Mouse (Mus musculus): ENCODE results near the gene Hp1bp3. TPM values are rescaled to one million over a fixed set of nuclear protein-coding genes. Genes with fewer than 3 reads are reported as not detected.
A peak's percentile ranks its signal among the peaks of the same experiment; 100 is the strongest.

The Hp1bp3 gene
- polyA plus RNA-seq, 1 experiment from 2014 or later = 133 TPM

DNA sequence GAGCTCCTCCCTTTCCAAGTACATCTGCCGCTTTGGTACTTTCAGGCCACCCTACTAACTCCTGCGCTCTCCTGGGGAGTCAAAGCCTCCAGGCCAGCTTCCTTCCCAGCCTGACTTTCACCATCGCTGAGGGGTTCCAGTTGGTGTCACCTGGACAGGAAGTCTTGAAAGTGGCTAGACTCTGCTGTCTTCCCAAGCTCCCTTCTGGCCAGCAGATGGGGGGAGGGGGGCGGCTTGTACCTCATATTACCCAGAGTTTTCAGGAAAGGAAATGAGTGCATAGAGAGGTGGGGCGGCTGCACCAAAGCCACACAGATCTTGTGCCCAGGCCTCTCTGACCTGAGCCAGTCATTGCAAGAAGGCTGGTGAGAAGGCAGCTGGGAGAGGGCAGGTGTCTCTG lies 36.1 kb downstream of the Hp1bp3 start:
- no peaks in the 10 kb centered on the region for H3K79me2 ChIP-seq (ENCODE audit: inconsistent target)
- no peaks in the 10 kb centered on the region for H3K36me3 ChIP-seq (ENCODE audit: inconsistent target)
- no peak overlapping the region for H3K4me3 ChIP-seq (ENCODE audit: inconsistent target)
- WGBS (ENCODE audit: missing documents) = 23% methylated on average over 4 of the region's 5 CpGs
- H3K27ac ChIP-seq = no peak overlapping the region

DNA sequence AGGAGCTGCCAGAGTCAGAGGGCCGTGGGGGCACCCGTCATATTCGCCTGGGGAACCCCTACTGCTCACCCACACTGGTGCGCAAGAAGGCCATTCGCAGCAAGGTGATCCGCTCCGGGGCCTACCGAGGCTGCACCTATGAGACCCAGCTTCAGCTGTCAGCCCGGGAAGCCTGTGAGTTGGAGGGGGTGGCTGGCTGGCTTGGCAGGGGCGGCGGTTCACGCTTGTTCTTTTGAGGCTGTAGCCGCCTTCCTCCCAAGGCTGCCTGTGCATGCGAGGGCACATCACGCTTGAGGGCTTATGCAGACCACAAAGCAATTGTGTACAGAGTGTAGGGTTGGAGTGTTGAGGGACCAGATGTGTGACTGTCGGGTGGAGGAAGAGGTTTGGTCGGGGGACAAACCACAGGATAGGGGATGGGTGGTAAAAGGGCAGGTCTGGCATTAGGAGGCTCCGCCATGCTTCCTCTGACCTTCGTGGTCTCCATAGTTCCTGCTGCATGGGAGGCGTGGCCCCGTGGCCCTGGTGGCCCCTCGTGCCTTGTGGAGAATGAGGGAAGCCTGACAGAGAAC lies 41.1 kb downstream of the Hp1bp3 start:
- WGBS (ENCODE audit: missing documents) = 33% methylated on average over 22 of the region's 22 CpGs
- H3K4me3 ChIP-seq (ENCODE audit: inconsistent target) = no peak overlapping the region
- H3K27ac ChIP-seq = no peak overlapping the region
- no peaks in the 10 kb centered on the region for H3K79me2 ChIP-seq (ENCODE audit: inconsistent target)
- H3K36me3 ChIP-seq (ENCODE audit: inconsistent target) = no peaks in the 10 kb centered on the region

DNA sequence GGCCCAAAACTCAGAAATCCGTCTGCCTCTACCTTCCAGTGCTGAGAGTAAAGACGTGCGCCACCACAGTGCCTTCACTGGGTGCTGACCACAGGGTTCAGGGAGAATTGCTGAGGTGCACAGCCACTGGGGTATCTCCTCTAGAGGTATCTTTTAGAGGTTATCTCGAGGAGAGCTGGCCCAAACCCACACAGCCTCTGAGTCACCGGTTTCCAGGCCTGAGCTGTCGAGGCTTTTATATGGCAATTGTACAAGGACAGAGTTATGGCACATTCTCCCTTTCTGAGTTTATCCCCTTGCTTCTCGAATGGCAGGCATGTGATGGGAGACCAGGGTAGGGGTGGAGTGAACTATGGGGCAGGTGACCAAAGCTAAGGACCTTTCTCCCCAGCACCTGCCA lies 42.6 kb downstream of the Hp1bp3 start:
- Histone ChIP-seq H3K36me3 (ENCODE audit: inconsistent target) (no peaks in the 10 kb centered on the region), H3K27ac (no peak overlapping the region)
- 72% methylated on average over 7 of the region's 7 CpGs for WGBS (ENCODE audit: missing documents)

DNA sequence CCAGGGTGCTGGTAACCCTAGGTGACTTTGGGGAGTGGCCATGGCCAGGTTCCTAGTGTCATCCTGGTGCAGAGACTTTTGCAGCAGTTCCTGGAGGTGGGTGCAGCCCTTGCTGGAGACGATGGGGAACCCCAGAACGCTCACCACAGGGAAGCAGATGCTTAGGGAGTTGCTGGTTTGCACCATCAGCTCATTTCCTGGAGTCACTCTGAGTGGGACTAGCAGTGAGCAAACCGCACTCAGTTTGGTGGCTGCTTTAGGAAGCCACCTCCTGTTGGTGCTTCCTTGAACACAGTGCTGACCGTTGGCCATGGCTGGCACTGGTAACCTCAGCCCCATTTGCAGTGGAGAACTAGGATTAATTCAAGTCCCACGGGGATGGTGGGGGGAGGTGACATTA lies 43.4 kb downstream of the Hp1bp3 start:
- Histone ChIP-seq H3K79me2 (ENCODE audit: inconsistent target) (no peaks in the 10 kb centered on the region), H3K27ac (no peak overlapping the region), H3K4me3 (ENCODE audit: inconsistent target) (no peak overlapping the region), H3K36me3 (ENCODE audit: inconsistent target) (no peaks in the 10 kb centered on the region)
- WGBS (ENCODE audit: missing documents) = 10% methylated on average over 5 of the region's 5 CpGs

More for the DNA sequence above, 42.6 kb downstream of the Hp1bp3 start:
- H3K4me3 ChIP-seq (ENCODE audit: inconsistent target) = no peak overlapping the region
- H3K79me2 ChIP-seq (ENCODE audit: inconsistent target) = no peaks in the 10 kb centered on the region

DNA sequence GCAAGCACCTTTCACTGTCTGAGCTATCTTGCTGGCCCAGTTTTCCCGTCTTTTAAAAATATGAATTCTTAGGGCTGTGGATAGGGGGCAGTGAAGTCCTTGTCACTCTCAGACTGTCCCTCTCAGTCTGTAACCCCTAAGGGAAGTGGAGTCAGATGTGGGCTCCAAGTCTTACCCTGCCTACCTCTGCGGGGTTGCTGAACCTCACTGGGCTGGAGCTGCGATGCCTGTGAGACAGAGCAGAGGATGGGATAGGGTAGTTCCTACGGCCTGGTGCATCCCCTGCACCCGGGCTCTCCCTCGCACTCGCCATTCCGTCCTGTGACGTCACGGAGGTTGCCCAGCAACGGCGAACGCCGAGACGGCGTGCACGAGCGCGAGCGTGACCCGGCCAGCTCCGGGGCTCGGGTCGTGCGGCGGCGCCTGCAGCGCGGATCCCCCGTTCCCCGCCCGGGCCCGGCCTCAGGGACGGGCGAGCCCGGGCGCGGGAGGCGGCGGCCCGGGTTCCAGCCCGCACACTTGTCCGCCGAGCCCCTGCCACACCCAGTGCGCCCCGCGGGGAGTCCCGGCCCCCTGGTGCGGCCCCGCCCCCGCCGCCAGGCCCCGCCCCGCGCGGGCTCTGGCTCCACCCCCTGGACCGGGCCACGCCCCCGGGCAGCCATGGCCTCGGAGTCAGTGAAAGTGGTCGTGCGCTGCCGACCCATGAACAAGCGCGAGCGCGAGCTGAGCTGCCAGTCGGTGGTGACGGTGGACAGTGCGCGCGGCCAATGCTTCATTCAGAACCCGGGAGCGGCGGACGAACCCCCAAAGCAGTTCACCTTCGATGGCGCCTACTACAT lies 46.0 kb downstream of the Hp1bp3 start:
- H3K27ac ChIP-seq = no peak overlapping the region
- peak overlapping the region; percentile 36 for H3K4me3 ChIP-seq (ENCODE audit: inconsistent target)
- under 1% methylated on average over 67 of the region's 78 CpGs for WGBS (ENCODE audit: missing documents)
- H3K36me3 ChIP-seq (ENCODE audit: inconsistent target) = no peaks in the 10 kb centered on the region
- H3K79me2 ChIP-seq (ENCODE audit: inconsistent target) = no peaks in the 10 kb centered on the region

DNA sequence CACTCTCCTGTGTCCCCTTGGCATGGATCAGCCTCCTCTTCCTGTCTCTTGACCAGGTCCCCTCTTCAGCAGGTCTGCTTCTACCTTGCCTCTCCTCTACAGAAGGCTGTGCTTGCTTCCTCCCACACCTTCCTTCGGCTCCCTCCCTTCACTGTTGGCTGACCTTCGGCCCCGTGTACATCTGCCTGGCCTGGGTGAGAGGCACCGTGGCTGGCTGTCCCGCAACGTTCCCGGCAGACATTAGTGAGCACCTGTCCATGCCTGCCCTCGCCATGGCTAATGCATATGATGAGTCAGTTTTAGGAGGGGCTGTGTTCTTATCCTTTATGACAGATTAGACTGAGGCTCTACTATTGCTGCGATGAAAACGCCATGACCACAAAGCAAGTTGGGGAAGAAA lies 51.8 kb downstream of the Hp1bp3 start:
- H3K79me2 ChIP-seq (ENCODE audit: inconsistent target) = no peaks in the 10 kb centered on the region
- H3K27ac ChIP-seq = no peak overlapping the region
- H3K4me3 ChIP-seq (ENCODE audit: inconsistent target) = no peak overlapping the region
- WGBS (ENCODE audit: missing documents) = 94% methylated on average over 10 of the region's 10 CpGs
- no peaks in the 10 kb centered on the region for H3K36me3 ChIP-seq (ENCODE audit: inconsistent target)

DNA sequence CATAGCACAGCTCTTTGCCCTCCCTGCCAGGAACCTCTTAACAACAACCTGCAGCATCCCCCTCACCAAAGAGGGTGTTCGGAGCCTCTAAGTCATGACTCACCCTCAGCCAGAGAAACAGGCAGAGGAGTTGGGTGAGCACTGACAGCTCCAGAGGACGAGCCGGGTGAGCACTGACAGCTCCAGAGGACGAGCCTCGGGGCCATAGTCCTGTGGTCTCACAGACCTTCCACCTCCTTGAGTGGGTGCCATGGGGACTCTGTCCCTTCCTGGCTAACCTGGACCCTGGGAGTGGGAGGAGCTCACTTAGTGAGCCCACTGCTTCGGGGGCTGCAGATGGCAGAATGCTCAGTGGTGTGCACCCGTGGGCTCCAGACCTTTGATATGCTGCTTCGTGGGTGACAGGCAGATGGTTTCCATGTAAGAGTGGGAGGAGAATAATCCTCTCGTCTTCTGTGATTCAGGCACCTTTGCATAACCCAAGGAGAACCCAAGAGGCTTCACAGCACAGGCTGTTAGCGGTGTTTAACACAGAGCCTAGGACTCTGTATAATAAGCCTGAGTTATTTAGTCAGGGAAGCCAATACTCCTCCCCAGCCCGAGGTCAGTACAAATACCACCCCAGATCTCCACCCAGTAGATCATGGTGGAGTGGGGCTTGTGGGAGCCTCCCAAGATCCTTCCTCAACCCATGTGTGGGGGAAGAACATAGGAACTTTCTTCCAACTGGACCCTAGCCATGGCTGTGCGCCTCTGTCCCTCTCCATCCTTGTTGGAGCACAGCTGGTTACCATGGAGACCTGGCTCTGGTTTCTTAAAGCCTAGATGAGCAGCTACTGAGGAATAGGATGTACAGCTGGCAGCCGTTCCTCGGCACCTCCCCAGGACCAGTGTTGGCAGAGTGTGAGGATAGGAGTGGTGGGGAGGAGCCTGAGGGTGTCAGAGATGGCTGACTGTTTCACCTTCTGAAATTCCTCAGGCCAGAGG lies 56.2 kb downstream of the Hp1bp3 start:
- H3K27ac ChIP-seq = no peak overlapping the region
- 92% methylated on average over 14 of the region's 14 CpGs for WGBS (ENCODE audit: missing documents)
- H3K36me3 ChIP-seq (ENCODE audit: inconsistent target) = no peaks in the 10 kb centered on the region

DNA sequence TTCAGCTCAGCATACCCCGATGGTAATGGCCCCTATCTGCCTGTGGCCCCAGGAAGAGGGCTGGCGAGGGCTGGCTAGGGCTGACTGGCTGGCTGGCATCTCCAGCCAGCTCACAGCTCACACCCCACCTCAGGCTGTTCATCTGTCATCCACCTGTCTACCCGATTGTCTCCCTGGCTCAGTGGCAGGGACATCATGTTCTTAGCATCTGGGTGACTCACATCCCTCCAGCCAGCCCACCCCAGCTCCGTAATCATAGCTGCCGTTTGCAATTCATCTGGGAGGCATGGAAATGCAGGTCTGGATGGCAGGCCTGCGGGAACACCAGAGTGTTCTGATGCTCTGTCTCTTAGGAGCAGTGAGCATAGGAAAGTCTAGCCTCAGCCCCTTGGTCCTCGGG lies 62.2 kb downstream of the Hp1bp3 start:
- WGBS (ENCODE audit: missing documents) = 94% methylated on average over 7 of the region's 7 CpGs
- H3K4me3 ChIP-seq (ENCODE audit: inconsistent target) = no peak overlapping the region
- no peaks in the 10 kb centered on the region for H3K36me3 ChIP-seq (ENCODE audit: inconsistent target)
- no peak overlapping the region for H3K27ac ChIP-seq
- H3K79me2 ChIP-seq (ENCODE audit: inconsistent target) = no peaks in the 10 kb centered on the region

More for the DNA sequence above, 56.2 kb downstream of the Hp1bp3 start:
- Histone ChIP-seq H3K4me3 (ENCODE audit: inconsistent target) (no peak overlapping the region), H3K79me2 (ENCODE audit: inconsistent target) (no peaks in the 10 kb centered on the region)

DNA sequence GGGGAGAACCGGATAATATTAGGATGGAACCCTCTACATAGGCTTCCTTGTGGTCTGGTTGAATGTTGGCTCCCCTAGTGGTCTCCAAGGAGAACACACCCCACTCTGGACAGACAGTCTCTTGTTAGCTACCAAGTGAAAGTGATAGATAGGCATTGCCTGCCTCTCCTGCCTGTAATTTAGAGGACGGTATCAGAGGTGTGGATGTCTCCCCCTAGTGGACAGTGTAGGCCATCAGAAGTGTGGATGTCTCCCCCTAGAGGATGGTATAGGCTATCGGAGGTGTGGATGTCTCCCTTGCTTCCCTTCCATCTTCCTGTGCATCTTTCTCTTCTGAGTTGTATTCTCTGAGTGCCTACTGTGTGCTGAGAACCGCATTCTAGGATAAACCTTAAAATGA lies 66.7 kb downstream of the Hp1bp3 start:
- H3K36me3 ChIP-seq (ENCODE audit: inconsistent target) = no peaks in the 10 kb centered on the region
- no peak overlapping the region for H3K27ac ChIP-seq
- no peaks in the 10 kb centered on the region for H3K79me2 ChIP-seq (ENCODE audit: inconsistent target)
- no peak overlapping the region for H3K4me3 ChIP-seq (ENCODE audit: inconsistent target)
- WGBS (ENCODE audit: missing documents) = 14% methylated on average over 4 of the region's 4 CpGs

DNA sequence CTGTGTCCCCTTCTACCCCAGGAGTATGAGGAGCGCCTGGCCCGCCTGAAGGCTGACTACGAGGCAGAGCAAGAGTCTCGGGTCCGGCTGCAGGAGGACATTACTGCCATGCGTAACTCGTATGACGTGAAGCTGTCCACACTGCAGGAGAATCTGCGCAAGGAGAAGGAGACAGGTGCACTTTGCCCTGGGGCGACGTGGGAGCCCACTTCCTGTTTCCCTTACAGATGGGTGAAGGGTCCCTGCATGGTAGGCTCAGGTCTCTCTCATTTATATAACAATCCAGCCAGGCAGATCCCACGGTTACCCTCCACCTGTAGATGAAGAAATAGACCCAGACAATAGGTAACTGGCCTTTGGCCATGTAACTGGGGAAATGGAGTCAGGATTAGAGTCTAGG lies 70.3 kb downstream of the Hp1bp3 start:
- Histone ChIP-seq H3K36me3 (ENCODE audit: inconsistent target) (no peaks in the 10 kb centered on the region), H3K4me3 (ENCODE audit: inconsistent target) (no peak overlapping the region), H3K79me2 (ENCODE audit: inconsistent target) (no peaks in the 10 kb centered on the region), H3K27ac (no peak overlapping the region)
- WGBS (ENCODE audit: missing documents) = 85% methylated on average over 12 of the region's 12 CpGs

DNA sequence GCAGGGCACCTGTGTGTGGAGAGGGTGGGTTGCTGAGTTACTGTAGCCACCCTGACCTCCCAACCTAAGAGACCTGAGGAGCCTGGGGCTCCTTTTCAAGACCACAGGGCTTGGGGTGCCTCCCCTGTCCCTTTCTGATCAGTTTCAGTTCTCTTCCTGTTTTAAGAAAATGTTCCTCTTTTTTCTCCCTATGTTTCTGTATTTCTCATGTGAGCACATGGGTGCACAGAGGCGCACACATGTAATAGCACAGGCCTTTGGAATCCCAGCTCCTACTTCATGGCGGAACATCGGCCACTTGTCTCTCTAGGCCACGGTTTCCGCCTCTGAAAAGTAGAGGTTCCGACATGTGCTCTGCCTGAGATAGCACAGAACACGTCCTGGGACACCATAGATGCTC lies 72.6 kb downstream of the Hp1bp3 start:
- Histone ChIP-seq H3K4me3 (ENCODE audit: inconsistent target) (no peak overlapping the region), H3K79me2 (ENCODE audit: inconsistent target) (no peaks in the 10 kb centered on the region), H3K36me3 (ENCODE audit: inconsistent target) (no peaks in the 10 kb centered on the region), H3K27ac (no peak overlapping the region)
- 55% methylated on average over 7 of the region's 7 CpGs for WGBS (ENCODE audit: missing documents)

DNA sequence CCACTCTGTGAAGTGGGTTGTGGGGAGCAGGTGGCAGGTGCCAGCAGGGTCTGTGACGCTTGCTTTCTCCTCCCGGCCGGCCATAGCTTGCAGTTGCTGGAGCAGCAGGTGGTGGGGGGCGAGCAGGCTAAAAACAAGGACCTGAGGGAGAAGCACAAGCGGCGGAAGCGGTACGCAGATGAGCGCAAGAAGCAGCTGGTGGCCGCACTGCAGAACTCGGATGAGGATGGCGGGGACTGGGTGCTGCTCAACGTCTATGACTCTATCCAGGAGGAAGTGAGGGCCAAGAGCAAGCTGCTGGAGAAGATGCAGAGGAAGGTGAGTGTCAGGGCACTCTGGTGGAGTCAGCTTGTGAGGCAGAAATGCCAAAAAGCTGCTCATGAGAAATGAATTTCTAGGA lies 75.9 kb downstream of the Hp1bp3 start:
- Histone ChIP-seq H3K4me3 (ENCODE audit: inconsistent target) (no peak overlapping the region), H3K36me3 (ENCODE audit: inconsistent target) (no peaks in the 10 kb centered on the region), H3K79me2 (ENCODE audit: inconsistent target) (no peaks in the 10 kb centered on the region), H3K27ac (no peak overlapping the region)
- WGBS (ENCODE audit: missing documents) = 93% methylated on average over 11 of the region's 13 CpGs

DNA sequence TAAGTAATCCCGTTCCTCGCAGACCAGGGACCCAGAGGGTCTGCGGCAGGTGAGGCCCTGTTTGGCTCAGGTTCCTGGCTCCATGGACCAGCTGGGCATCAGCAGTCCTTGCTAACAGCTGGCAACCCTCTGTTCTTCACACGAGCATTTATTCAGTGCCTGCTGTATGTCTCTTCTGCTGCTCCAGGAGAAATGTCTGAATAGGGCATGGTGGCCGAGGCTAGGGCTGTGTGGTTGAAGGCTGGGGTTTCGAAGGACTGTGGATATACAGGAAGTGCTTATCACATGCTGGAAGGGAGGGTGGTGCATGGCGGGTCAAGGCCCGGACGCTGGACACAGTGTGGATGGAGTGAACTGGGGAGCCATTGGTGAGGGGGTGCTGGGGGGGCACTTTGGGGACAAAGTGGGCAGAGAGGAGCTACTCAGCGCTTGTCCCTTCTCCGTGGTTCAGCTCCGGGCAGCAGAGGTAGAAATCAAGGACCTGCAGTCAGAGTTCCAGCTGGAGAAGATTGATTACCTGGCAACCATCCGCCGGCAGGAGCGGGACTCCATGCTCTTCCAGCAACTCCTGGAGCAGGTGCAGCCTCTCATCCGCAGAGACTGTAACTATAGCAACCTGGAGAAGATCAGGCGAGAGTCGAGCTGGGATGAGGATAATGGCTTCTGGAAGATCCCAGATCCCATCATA lies 77.3 kb downstream of the Hp1bp3 start:
- Histone ChIP-seq H3K36me3 (ENCODE audit: inconsistent target) (no peaks in the 10 kb centered on the region), H3K4me3 (ENCODE audit: inconsistent target) (no peak overlapping the region), H3K27ac (no peak overlapping the region), H3K79me2 (ENCODE audit: inconsistent target) (no peaks in the 10 kb centered on the region)
- 93% methylated on average over 18 of the region's 18 CpGs for WGBS (ENCODE audit: missing documents)

DNA sequence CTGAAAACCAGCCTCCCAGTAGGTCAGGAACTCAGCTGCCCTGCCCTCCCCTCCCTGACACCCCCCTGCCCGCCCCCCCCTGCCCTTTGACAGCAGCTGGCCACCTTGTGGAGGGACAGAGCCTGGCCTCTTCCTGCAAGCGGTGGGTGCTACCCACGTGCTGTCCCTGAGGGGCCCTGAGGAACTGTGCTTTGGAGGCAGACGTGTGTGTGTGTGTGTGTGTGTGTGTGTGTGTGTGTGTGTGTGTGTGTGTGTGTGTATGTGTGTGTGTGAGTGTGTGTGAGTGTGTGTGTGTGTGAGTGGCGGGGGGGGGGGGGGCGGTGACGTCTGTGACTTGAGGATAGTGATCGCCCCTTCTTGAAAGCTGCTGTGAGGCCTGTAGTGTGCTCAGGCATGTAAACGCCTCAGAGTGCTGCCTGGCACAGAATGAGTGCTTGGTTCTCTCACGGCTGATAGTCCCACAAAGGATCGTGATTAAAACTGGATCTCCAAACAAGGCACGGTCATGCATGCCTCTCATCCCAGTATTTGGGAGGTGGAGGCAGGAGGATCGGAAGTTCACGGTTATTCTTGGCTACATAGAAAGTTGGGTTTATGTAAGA lies 78.0 kb downstream of the Hp1bp3 start:
- Histone ChIP-seq H3K79me2 (ENCODE audit: inconsistent target) (no peaks in the 10 kb centered on the region), H3K4me3 (ENCODE audit: inconsistent target) (no peak overlapping the region), H3K36me3 (ENCODE audit: inconsistent target) (no peaks in the 10 kb centered on the region), H3K27ac (no peak overlapping the region)
- 93% methylated on average over 6 of the region's 14 CpGs for WGBS (ENCODE audit: missing documents)
